Mouse (Mus musculus): ENCODE measurements around the gene Magi2. TPM values are rescaled to one million over a fixed set of nuclear protein-coding genes. Genes with fewer than 3 reads are reported as not detected.
A peak's percentile ranks its signal among the peaks of the same experiment; 100 is the strongest.
"Not testable (repeated sequence)": the region's sequence is repeated elsewhere in the genome, so short reads cannot be mapped to it uniquely, and the experiment has no call there.

Gene Magi2
- polyA plus RNA-seq, 1 experiment from 2014 or later: 28.5 TPM

DNA sequence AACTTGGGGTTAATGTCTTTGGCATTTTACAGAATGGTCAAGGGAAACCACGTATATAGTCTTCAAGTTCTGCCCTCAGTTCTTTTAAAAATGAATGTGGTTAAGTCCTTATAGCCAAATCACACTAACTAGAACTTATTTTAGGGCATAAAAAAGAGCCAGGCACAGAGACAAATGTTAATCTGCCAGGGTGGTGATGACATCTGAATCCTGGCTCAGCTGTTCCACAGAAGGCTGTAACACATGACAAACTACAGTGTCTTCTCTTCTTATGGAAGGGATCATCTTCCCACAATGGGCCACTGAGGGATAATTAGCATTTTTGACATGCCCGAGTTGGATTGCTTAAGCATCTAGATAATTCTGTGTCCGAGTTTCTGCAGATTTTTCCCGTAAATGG, 1299.8 kb downstream of the Magi2 start:
- H3K4me3 ChIP-seq; H3K4me2 ChIP-seq; H3K4me1 ChIP-seq (replicated peaks); ATAC-seq (ENCODE audit: low FRiP score); H3K36me3 ChIP-seq; H3K9me3 ChIP-seq; H3K27me3 ChIP-seq; H3K9ac ChIP-seq; H3K27ac ChIP-seq: not testable (repeated sequence)
- 91% methylated on average over 2 of the region's 4 CpGs for WGBS

DNA sequence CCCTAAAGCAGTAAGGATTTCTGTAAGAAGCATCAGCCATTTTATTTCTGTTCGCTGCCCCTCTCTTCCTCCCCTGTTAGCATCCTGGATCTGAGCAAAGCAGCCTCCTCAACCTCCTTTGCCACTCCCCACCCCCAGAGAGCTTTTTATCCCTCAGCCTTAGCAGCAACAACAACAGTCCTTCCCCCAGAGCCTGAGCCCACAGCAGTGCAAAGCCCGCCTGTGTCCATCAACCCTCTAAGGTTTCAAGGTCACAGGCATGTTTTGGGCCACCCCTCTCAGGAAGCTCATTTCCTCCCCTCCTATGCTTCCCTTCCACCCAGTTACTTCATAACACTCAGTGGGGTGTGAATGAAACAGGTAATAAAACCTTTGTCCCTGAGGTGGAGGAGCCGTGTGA, 1309.7 kb downstream of the Magi2 start:
- Histone ChIP-seq H3K9ac (no peak overlapping the region), H3K9me3 (no peaks in the 10 kb centered on the region), H3K4me3 (no peak overlapping the region), H3K27ac (peak overlapping the region; percentile 15), H3K36me3 (no peaks in the 10 kb centered on the region), H3K4me1 (replicated peaks) (peaks cover 23% of the 10 kb centered on the region), H3K4me2 (no peak overlapping the region), H3K27me3 (no peaks in the 10 kb centered on the region)
- ATAC-seq (ENCODE audit: low FRiP score): no peak
- WGBS: 53% methylated on average over 3 of the region's 3 CpGs

DNA sequence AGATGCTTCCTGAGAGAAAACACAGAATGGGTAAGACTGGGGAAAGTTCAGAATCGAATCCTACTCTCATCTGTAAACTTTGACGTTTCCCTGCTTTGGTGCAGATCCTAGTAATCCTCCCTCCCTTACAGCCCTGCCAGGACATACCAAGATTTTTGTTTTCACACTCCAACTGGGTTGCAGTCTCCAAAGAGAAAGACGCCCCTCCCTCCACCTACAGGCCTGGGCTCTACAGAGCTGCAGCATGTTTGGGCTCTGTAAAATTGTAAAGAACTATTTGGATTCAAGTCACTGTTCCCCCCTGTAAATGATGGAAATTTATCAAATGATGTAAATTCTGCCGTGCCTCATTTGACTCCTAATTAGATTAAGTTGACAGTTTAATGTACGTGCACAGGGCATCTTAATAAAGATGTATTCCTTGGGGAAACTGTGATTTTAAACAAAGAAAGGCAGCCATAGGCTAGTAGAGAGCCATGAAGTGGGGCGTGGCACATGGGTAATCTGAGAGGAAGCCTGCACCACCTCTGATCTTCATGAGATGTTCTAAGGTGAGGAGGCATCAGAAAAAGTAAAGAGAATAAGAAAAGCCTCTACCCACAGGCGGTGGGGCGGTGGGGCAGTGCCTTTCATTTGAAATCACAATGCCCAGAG, 1310.7 kb downstream of the Magi2 start:
- Histone ChIP-seq H3K27ac (no peak overlapping the region; the same call in 1 of the 2 replicates), H3K36me3 (no peaks in the 10 kb centered on the region), H3K4me1 (replicated peaks) (peaks cover 23% of the 10 kb centered on the region), H3K4me3 (no peak overlapping the region), H3K9me3 (no peaks in the 10 kb centered on the region), H3K9ac (no peak overlapping the region), H3K27me3 (no peaks in the 10 kb centered on the region), H3K4me2 (no peak overlapping the region)
- ATAC-seq (ENCODE audit: low FRiP score): peak; percentile 16; the same call in 1 of the 2 replicates
- 53% methylated on average over 8 of the region's 8 CpGs for WGBS

DNA sequence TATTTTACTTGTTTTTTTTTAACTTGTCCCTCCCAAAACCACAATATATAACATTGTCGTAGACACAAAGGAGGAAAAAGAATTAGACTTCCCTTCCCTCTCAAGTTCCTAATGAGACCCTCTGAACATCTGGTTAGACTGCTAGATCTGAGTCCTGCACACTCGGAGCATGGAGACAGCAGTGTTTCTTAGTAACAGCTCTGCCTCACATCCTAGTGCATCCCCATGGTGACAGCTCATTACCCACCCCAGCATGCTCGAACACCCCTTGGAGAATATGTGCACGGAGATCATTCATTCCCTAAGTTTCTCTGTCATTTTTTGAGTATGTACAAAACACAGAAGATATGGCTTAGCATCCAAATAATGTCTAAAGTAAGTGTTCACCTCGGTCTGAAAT, 1317.5 kb downstream of the Magi2 start:
- Histone ChIP-seq H3K4me2 (no peak overlapping the region), H3K4me3 (no peak overlapping the region), H3K27me3 (no peaks in the 10 kb centered on the region), H3K9ac (no peak overlapping the region), H3K27ac (no peak overlapping the region), H3K4me1 (replicated peaks) (0 out of 2 replicates have a peak, but pooled peaks cover 2% of the 10 kb centered on the region), H3K9me3 (no peaks in the 10 kb centered on the region), H3K36me3 (no peaks in the 10 kb centered on the region; the same call in 1 of the 2 replicates)
- 39% methylated on average over 5 of the region's 5 CpGs for WGBS
- ATAC-seq (ENCODE audit: low FRiP score): peak; percentile 74; the same call in 1 of the 2 replicates

DNA sequence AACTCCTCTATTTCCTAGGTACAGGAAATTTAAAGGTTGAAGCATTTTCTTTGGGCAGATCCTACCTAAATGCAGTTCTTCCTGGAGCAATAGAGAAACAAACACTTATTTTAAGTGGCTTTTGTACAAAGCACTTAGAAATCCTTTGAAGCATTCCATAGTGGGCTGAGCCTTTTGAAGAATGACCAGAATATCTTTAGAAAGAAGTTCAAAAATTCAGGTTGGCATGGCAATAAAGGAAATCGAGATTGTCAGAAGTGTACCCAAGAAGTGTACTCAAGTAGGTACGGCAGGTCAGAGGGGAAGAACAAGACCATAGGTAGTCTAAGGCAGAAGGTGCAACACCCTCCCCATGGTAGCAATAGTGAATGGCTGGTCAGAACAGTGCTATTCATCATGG, 1332.5 kb downstream of the Magi2 start:
- WGBS: 84% methylated on average over 2 of the region's 2 CpGs
- Histone ChIP-seq H3K27ac (no peak overlapping the region), H3K9me3 (no peaks in the 10 kb centered on the region), H3K36me3 (peaks cover 20% of the 10 kb centered on the region), H3K9ac (no peak overlapping the region), H3K4me1 (replicated peaks) (0 out of 2 replicates have a peak, but pooled peaks cover 6% of the 10 kb centered on the region), H3K27me3 (no peaks in the 10 kb centered on the region), H3K4me3 (no peak overlapping the region), H3K4me2 (no peak overlapping the region)
- no peak for ATAC-seq (ENCODE audit: low FRiP score)

DNA sequence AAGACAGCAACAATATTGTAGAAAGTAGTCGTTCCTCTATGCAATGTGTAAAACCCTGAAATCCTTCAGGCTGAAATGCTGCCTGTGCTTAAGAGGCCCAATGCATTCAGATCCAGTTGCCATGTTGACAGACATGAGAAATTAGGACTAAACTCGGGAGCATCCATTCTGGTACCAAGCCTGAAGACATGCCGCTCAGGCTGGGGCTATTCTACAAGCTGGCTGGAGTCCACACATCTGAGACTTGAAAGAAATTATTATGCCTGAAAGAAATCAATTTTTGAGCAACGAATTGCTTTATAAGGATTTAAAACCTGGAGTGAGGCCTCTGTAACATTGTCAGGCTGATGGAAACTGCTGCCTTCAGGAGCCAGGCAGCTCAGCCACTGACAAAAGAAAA, 1333.0 kb downstream of the Magi2 start:
- no peaks in the 10 kb centered on the region for H3K9me3 ChIP-seq
- no peak overlapping the region for H3K4me2 ChIP-seq
- H3K4me1 ChIP-seq (replicated peaks): 0 out of 2 replicates have a peak, but pooled peaks cover 6% of the 10 kb centered on the region
- H3K27ac ChIP-seq: 0 out of 2 replicates have a peak overlapping the region, but pooled peaks have one; percentile 5
- 56% methylated on average over 4 of the region's 4 CpGs for WGBS
- H3K9ac ChIP-seq: no peak overlapping the region
- no peaks in the 10 kb centered on the region for H3K27me3 ChIP-seq
- no peak overlapping the region for H3K4me3 ChIP-seq
- peaks cover 22% of the 10 kb centered on the region for H3K36me3 ChIP-seq
- no peak for ATAC-seq (ENCODE audit: low FRiP score)

DNA sequence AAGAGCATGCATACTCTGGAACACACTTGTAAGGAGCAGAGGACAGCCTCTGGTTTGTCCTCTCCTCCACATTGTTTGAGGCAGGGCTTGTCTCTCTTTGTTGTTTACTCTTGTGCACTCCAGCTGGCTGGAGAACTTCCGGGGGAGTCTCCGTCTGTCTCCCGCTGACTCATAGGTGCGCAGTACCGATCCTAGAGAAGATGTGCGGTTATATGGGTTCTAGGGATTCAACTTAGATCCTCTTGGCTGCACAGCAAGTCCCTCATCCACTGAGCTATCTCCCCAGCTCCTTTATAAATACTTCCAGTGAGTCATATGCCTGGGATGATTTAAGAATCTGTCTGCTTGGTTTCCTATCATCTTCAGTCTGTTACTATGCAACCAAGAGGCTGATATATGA, 1341.6 kb downstream of the Magi2 start:
- no peak for ATAC-seq (ENCODE audit: low FRiP score)
- H3K4me3 ChIP-seq: no peak overlapping the region
- WGBS: 93% methylated on average over 6 of the region's 6 CpGs
- no peak overlapping the region for H3K9ac ChIP-seq
- H3K27ac ChIP-seq: no peak overlapping the region
- H3K27me3 ChIP-seq: no peaks in the 10 kb centered on the region
- H3K4me2 ChIP-seq: no peak overlapping the region
- H3K36me3 ChIP-seq: peaks cover 39% of the 10 kb centered on the region
- no peaks in the 10 kb centered on the region for H3K4me1 ChIP-seq (replicated peaks)
- H3K9me3 ChIP-seq: no peaks in the 10 kb centered on the region

DNA sequence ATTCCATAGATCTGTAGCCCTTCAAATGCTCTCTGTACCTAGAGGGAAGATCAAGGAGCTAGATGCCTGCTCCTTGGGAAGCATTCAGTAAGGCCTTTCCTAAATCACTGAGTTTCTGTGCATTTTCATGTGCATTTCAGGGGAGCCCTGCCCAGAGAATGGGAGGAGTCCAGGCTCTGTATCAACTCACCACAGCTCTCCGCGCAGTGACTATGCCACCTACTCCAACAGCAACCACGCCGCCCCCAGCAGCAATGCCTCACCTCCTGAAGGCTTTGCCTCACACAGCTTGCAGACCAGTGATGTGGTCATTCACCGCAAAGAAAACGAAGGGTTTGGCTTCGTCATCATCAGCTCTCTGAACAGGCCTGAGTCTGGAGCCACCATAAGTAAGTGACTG, 1342.1 kb downstream of the Magi2 start:
- 96% methylated on average over 7 of the region's 7 CpGs for WGBS
- Histone ChIP-seq H3K36me3 (peaks cover 39% of the 10 kb centered on the region), H3K27ac (no peak overlapping the region), H3K4me3 (no peak overlapping the region), H3K9me3 (no peaks in the 10 kb centered on the region), H3K9ac (no peak overlapping the region), H3K4me2 (no peak overlapping the region), H3K27me3 (no peaks in the 10 kb centered on the region), H3K4me1 (replicated peaks) (no peaks in the 10 kb centered on the region)
- no peak for ATAC-seq (ENCODE audit: low FRiP score)

DNA sequence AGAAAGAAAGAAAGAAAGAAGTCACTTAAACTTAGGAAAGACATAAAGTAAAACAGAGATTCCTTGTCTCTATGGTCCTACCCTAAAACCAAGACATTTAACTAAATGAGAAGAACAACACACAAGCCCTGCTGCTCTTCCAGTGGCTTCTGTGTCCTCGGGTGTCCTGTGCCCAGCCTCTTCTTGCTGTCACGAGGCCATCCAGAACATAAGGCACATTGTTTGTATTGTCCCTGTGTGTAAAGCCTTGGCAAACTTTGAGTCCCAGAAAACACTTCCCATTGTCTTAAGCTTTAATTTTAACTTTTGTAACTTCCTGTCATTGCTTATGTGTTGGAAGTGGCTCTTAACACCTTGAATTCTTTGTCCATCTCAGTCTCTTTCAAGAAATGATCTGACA, 1348.0 kb downstream of the Magi2 start:
- no peaks in the 10 kb centered on the region for H3K27me3 ChIP-seq
- no peak overlapping the region for H3K9ac ChIP-seq
- H3K4me2 ChIP-seq: no peak overlapping the region
- no peak overlapping the region for H3K4me3 ChIP-seq
- peaks cover 8% of the 10 kb centered on the region for H3K4me1 ChIP-seq (replicated peaks)
- H3K36me3 ChIP-seq: peaks cover 27% of the 10 kb centered on the region
- H3K27ac ChIP-seq: no peak overlapping the region
- WGBS: 60% methylated on average over 2 of the region's 2 CpGs
- no peak for ATAC-seq (ENCODE audit: low FRiP score)
- H3K9me3 ChIP-seq: no peaks in the 10 kb centered on the region

DNA sequence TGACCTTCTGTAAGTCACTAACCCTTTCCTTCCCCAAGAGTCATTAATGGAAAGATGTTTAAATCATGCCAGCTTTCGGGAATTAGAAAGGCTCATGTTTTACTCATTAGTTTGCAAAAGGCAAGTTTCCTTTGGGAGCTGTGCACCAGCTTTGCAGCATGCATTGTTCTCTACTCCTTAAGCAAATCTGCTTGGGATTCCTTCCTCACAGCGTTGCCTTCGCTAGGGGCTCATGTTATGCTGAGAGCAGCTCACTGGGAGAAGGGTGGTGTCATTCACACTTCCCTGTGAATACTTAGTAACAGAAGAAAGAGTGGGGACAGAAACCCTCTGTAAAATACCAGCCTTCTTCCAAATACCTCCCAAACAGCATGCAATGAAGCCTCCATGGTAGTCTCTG, 1349.0 kb downstream of the Magi2 start:
- H3K27ac ChIP-seq: no peak overlapping the region
- 13% methylated on average over 3 of the region's 3 CpGs for WGBS
- ATAC-seq (ENCODE audit: low FRiP score): no peak
- peaks cover 8% of the 10 kb centered on the region for H3K4me1 ChIP-seq (replicated peaks)
- no peak overlapping the region for H3K4me3 ChIP-seq
- H3K9ac ChIP-seq: no peak overlapping the region
- H3K9me3 ChIP-seq: no peaks in the 10 kb centered on the region
- H3K4me2 ChIP-seq: no peak overlapping the region
- peaks cover 29% of the 10 kb centered on the region for H3K36me3 ChIP-seq
- no peaks in the 10 kb centered on the region for H3K27me3 ChIP-seq

DNA sequence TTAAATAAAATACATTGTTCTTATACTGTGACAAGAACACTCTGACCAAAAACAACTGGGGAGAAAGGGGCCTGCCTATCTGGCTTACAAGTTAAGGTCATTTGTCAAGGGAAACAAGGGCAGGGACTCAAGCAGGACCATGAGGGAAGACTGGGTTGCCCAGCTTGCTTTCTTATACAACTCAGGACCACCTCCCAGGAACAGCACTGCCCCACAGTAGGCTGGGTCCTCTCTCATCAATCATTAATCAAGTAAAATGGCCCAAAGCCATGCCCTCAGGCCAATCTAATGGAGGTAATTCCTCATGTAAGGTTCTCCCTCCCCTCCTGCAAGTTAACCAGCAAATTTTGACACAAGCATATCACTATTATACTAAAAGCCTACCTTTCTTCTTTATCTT, 1349.4 kb downstream of the Magi2 start:
- H3K4me2 ChIP-seq: no peak overlapping the region
- no peak for ATAC-seq (ENCODE audit: low FRiP score)
- no peak overlapping the region for H3K9ac ChIP-seq
- H3K27me3 ChIP-seq: no peaks in the 10 kb centered on the region
- H3K36me3 ChIP-seq: peaks cover 24% of the 10 kb centered on the region
- no peaks in the 10 kb centered on the region for H3K9me3 ChIP-seq
- no peak overlapping the region for H3K4me3 ChIP-seq
- no peak overlapping the region for H3K27ac ChIP-seq
- peaks cover 8% of the 10 kb centered on the region for H3K4me1 ChIP-seq (replicated peaks)

DNA sequence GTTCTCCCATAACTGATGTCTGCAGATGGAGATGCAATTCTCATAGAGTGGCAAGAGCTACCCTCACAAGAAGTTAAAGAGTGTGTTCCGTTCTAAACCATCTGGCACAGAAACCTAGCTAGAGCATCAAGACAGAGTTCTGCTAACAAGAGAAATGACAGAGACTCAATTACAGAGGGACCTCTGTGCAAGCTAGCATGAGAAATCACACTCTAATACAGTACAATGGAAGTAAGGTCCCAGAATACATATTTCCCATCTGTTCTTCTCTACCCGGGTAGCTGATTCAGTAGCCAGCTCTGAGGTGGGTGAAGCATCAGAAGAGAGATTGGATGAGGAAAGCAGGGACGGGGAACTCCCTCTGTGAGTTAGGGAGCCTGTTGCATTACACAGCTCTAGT, 1351.8 kb downstream of the Magi2 start:
- H3K36me3 ChIP-seq: peaks cover 7% of the 10 kb centered on the region; the same call in 1 of the 2 replicates
- H3K27ac ChIP-seq: no peak overlapping the region
- ATAC-seq (ENCODE audit: low FRiP score): no peak
- 89% methylated on average over 3 of the region's 3 CpGs for WGBS
- H3K9me3 ChIP-seq: no peaks in the 10 kb centered on the region
- no peak overlapping the region for H3K4me2 ChIP-seq
- H3K4me1 ChIP-seq (replicated peaks): peaks cover 26% of the 10 kb centered on the region
- no peak overlapping the region for H3K4me3 ChIP-seq
- no peaks in the 10 kb centered on the region for H3K27me3 ChIP-seq
- H3K9ac ChIP-seq: no peak overlapping the region

DNA sequence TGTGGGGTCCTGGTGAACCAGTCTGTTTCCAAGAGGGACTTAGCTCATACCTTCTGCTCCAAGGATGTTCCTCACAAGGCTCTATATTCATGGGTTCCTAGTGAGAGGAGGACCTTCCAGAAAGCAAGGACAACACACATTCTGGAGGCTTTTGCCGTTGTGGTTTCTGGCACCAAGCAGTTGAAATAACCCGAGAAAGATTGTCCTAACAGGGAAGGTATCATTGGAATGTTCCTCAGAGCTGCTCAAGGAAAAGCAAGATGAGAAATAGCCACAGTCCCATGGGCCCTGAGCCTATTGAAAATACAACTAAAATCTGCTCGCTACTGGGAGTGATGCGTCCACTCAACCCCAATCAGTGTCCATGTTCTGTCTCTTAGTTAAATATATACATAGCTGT, 1353.8 kb downstream of the Magi2 start:
- Histone ChIP-seq H3K4me1 (replicated peaks) (peaks cover 29% of the 10 kb centered on the region), H3K36me3 (peaks cover 7% of the 10 kb centered on the region; the same call in 1 of the 2 replicates), H3K27ac (no peak overlapping the region), H3K9me3 (no peaks in the 10 kb centered on the region), H3K9ac (no peak overlapping the region), H3K4me3 (no peak overlapping the region), H3K27me3 (no peaks in the 10 kb centered on the region), H3K4me2 (no peak overlapping the region)
- WGBS: 92% methylated on average over 4 of the region's 4 CpGs
- no peak for ATAC-seq (ENCODE audit: low FRiP score)

Data from hindbrain, embryonic 13.5 days (tissue).